9 mouse cellular contexts compared by ENCODE assay signal in the genomic region with DNA sequence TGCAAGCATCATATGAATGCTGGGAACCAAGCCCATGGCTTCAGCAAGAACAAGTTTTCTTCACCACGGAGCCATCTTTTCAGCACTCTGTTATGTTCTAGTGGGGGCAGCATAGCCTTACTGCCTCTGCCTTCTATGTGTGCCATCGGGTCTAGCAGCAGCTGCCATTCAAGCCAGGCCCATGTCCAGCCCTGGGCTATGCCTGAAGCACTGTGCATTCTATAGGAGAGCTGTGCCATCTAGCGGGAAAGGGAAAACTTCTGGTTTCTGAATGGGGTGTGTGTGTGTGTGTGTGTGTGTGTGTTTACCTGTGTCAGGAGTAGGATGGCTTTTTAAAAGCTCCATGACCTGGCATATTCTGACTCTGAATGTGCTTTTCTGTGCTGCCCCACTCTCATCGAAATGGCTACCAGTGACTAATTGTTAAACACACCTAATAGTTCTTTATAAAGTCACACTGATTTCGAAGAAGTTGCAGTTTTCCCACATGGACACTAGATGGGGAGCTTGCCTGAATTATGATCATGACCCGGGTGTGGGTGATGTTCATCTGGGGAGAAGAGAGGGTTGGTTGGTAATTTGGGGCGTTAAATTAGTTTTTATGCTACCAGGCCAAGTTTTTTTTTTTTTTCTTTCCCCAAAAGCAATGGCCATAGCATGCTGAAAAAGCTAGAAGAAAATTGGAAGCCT. TPM values are rescaled to one million over a fixed set of nuclear protein-coding genes. Genes with fewer than 3 reads are reported as not detected.
DNase-seq lines count a peak whose midpoint lies in the region; ATAC-seq and TF ChIP-seq lines count a peak whose summit lies in the region.
"Had no signal": no experiment of that assay in that cellular context is flagged by ENCODE, and none has a peak within 500 bp of the region (broad histone marks: within the 10 kb centered on the region; RNA-seq: fewer than 3 reads in every experiment).

No protein-coding gene starts in this region.

- DNase-seq in heart, adult 11 months, result peak; percentile 74
- DNase-seq in heart, postnatal 36 days, result no peak
- DNase-seq in forebrain, postnatal 0 days, result peak; percentile 43
- DNase-seq in spleen, adult 12 weeks (ENCODE audit: low spot score), result no peak
- no peak for DNase-seq in gastrocnemius, postnatal 10 days
- no peak for DNase-seq in adrenal gland, postnatal 10 days
- DNase-seq: cerebellum, adult 11-12 months had no signal

- H3K4me3 ChIP-seq in ES-Bruce4 (ENCODE audit: low read depth, low read length), result no peak overlapping the region
- no peak overlapping the region for H3K4me3 ChIP-seq in forebrain, postnatal 0 days (ENCODE audit: low read depth, low read length)

- TF ChIP-seq CTCF in ES-Bruce4 (IDR thresholded peaks at IDR 0.05; ENCODE audit: low read depth, low read length), result peak; percentile 14
- TF ChIP-seq CTCF in forebrain, postnatal 0 days (IDR thresholded peaks at IDR 0.05; ENCODE audit: low read depth), result peak; percentile 50

- ATAC-seq in forebrain, postnatal 0 days, result peak; percentile 43
- ATAC-seq in megakaryocyte-erythroid progenitor cell, adult 5-6 weeks (replicated peaks; ENCODE audit: low FRiP score, low TSS enrichment, poor library complexity, severe bottlenecking), result peak; percentile 77

- TF ChIP-seq EP300 in ES-Bruce4 (IDR thresholded peaks at IDR 0.05; ENCODE audit: insufficient read depth, low read depth, low read length), result no peak

- no peaks in the 10 kb centered on the region for H3K4me1 ChIP-seq in ES-Bruce4 (ENCODE audit: control insufficient read depth, insufficient read depth, low read length)
- no peaks in the 10 kb centered on the region for H3K4me1 ChIP-seq in forebrain, postnatal 0 days (ENCODE audit: insufficient read depth)

- WGBS in forebrain, postnatal 0 days, result 56% methylated on average over 7 of the region's 7 CpGs

- no peaks in the 10 kb centered on the region for H3K9me3 ChIP-seq in ES-Bruce4 (replicated peaks; ENCODE audit: control insufficient read depth, insufficient read depth, low read length, poor library complexity, severe bottlenecking)
- no peaks in the 10 kb centered on the region for H3K9me3 ChIP-seq in forebrain, postnatal 0 days (ENCODE audit: low read length)

- no peak overlapping the region for H3K4me2 ChIP-seq in forebrain, postnatal 0 days (ENCODE audit: low read depth)

- H3K27me3 ChIP-seq in ES-Bruce4 (ENCODE audit: control insufficient read depth, insufficient read depth, low read length, poor library complexity, severe bottlenecking), result no peaks in the 10 kb centered on the region
- H3K27me3 ChIP-seq in forebrain, postnatal 0 days (ENCODE audit: insufficient read depth, low read length), result no peaks in the 10 kb centered on the region

- no peak for TF ChIP-seq POLR2A in ES-Bruce4 (IDR thresholded peaks at IDR 0.05; ENCODE audit: insufficient read depth, low read length)

- H3K9ac ChIP-seq in ES-Bruce4 (ENCODE audit: low read depth, poor library complexity, severe bottlenecking), result no peak overlapping the region
- H3K9ac ChIP-seq in forebrain, postnatal 0 days, result no peak overlapping the region

- no peak overlapping the region for H3K27ac ChIP-seq in ES-Bruce4 (ENCODE audit: insufficient read depth, low read length)
- H3K27ac ChIP-seq in forebrain, postnatal 0 days (ENCODE audit: low read depth, low read length), result no peak overlapping the region

- intact Hi-C loops in heart, postnatal 36 days (cut with DNase I), result no loop called here

- H3K36me3 ChIP-seq in ES-Bruce4 (ENCODE audit: control insufficient read depth, insufficient read depth, low read length, poor library complexity, severe bottlenecking), result peaks cover 7% of the 10 kb centered on the region
- H3K36me3 ChIP-seq in forebrain, postnatal 0 days (ENCODE audit: insufficient read depth), result peaks cover 13% of the 10 kb centered on the region

RNA-seq across cellular contexts. Expression of gene Glrx3, which starts 34.2 kb away (rescaled TPM):
- 100 to 1,000 TPM; 140 to 143 TPM for total RNA-seq in heart, postnatal 36 days (2021)
- 272 and 274 TPM in 2 replicates for polyA plus RNA-seq in ES-Bruce4 (2011; ENCODE audit: insufficient read depth, insufficient read length, low read depth, missing spikeins)
- 158 and 207 TPM in 2 replicates for total RNA-seq in forebrain, postnatal 0 days (2014; rRNA removed)
- polyA plus RNA-seq in forebrain, postnatal 0 days (2015; fragmentation: Nextera tagmentation; extraction: Ambion mirVana), result 233 and 282 TPM in 2 replicates
- total RNA-seq in megakaryocyte-erythroid progenitor cell, adult 5-6 weeks (2014; fragmentation: Nextera tagmentation), result 139 and 143 TPM in 2 replicates
- total RNA-seq in megakaryocyte-erythroid progenitor cell, adult 5-6 weeks (2017), result 194 and 229 TPM in 2 replicates
- 10 to 100 TPM; 90.2 to 93.9 TPM for total RNA-seq in gastrocnemius, postnatal 10 days (2021)
- 100 to 1,000 TPM; 119 to 129 TPM for total RNA-seq in adrenal gland, postnatal 10 days (2021)

Comparison
In these comparisons a context has a peak if more than half of its experiments do, and no peak if none do; other contexts are left out.
1. DNase-seq: peak in heart, adult 11 months (single experiment) and forebrain, postnatal 0 days (single experiment); none in heart, postnatal 36 days (0 of 2), spleen, adult 12 weeks (single experiment), gastrocnemius, postnatal 10 days (single experiment) and adrenal gland, postnatal 10 days (single experiment).